Mouse (Mus musculus) CH12.LX (cell line): ENCODE data around the gene Cenpj. TPM values are rescaled to one million over a fixed set of nuclear protein-coding genes. Genes with fewer than 3 reads are reported as not detected.

ENCODE experiments used
- DNase-seq: peaks from one replicate; pipeline ENCODE4 v3.0.0-alpha.2; 2013; ENCODE audit errors: extremely low read depth
- H3K27ac ChIP-seq: 2 replicates; pipeline ENCODE4 v1.5.1; 2012; ENCODE audit warnings: low read depth, mild to moderate bottlenecking, control low read depth, moderate library complexity; ENCODE audit not compliant: insufficient read depth
- H3K27me3 ChIP-seq: replicated peaks from 2 replicates; pipeline ENCODE3; 2012; ENCODE audit warnings: inconsistent platforms
- H3K36me3 ChIP-seq, 2 experiments: replicated peaks in 1 of 2; 2 replicates each; pipeline versions ENCODE3 to v1.6.1; 2012; ENCODE audit warnings: inconsistent platforms in 1 of 2, low read length in 1 of 2, mild to moderate bottlenecking in 1 of 2, mixed read lengths in 1 of 2, moderate library complexity in 1 of 2; ENCODE audit not compliant: control insufficient read depth in 1 of 2, insufficient read depth in 1 of 2
- H3K4me1 ChIP-seq, 2 experiments: 2 replicates each; pipeline ENCODE4 v1.6.1; 2012; ENCODE audit warnings: inconsistent platforms in 1 of 2, moderate library complexity in 1 of 2; ENCODE audit not compliant: insufficient read depth in 2 of 2, control insufficient read depth in 1 of 2
- H3K4me2 ChIP-seq: 2 replicates; pipeline ENCODE4 v1.6.1; 2012; ENCODE audit warnings: low read depth, mild to moderate bottlenecking, control low read depth; ENCODE audit not compliant: poor library complexity, insufficient read depth, severe bottlenecking
- H3K4me3 ChIP-seq, 3 experiments: fragments of 150-350 bp in 1 of 3; sonication (generic) in 1 of 3; replicated peaks in 1 of 3; 2 replicates each; pipeline versions ENCODE3 to v1.5.1; 2011 to 2012; ENCODE audit warnings: low read depth in 2 of 3, low read length in 2 of 3, mild to moderate bottlenecking in 2 of 3, moderate library complexity in 2 of 3, control low read depth in 1 of 3, improper control_type of control experiment in 1 of 3, inconsistent platforms in 1 of 3, mixed read lengths in 1 of 3; ENCODE audit not compliant: poor library complexity in 1 of 3
- H3K79me2 ChIP-seq: replicated peaks from 2 replicates; pipeline ENCODE4 v1.6.1; 2012; ENCODE audit warnings: mild to moderate bottlenecking, moderate library complexity; ENCODE audit not compliant: control insufficient read depth, poor library complexity, insufficient read depth, severe bottlenecking; ENCODE audit errors: extremely low read depth
- H3K9ac ChIP-seq: 2 replicates; pipeline ENCODE4 v1.6.1; 2012; ENCODE audit warnings: low read depth, mild to moderate bottlenecking, control low read depth, moderate library complexity; ENCODE audit not compliant: insufficient read depth
- H3K9me3 ChIP-seq: replicated peaks from 2 replicates; pipeline ENCODE3; 2012; ENCODE audit warnings: low read length, inconsistent platforms, mixed read lengths
- CTCF ChIP-seq, 2 experiments: IDR thresholded peaks in 1 of 2; conservative IDR thresholded peaks in 1 of 2; 2 replicates each; pipeline ENCODE4 v1.5.1; 2011 to 2012; ENCODE audit warnings: low read depth in 2 of 2, low read length in 2 of 2, improper control_type of control experiment in 1 of 2, inconsistent platforms in 1 of 2, mild to moderate bottlenecking in 1 of 2, moderate library complexity in 1 of 2
- E2F4 ChIP-seq: IDR thresholded peaks from 2 replicates; pipeline ENCODE4 v1.6.1; 2011; ENCODE audit warnings: low read depth, low read length, improper control_type of control experiment; ENCODE audit not compliant: insufficient replicate concordance
- ETS1 ChIP-seq: conservative IDR thresholded peaks from 2 replicates; pipeline ENCODE4 v1.6.1; 2012; ENCODE audit warnings: low read depth, mild to moderate bottlenecking, inconsistent platforms, low read length, improper control_type of control experiment, moderate library complexity
- GABPA ChIP-seq: IDR thresholded peaks from 2 replicates; pipeline ENCODE4 v1.6.1; 2012; ENCODE audit warnings: low read depth, low read length, improper control_type of control experiment, inconsistent platforms; ENCODE audit not compliant: insufficient replicate concordance
- HCFC1 ChIP-seq: IDR thresholded peaks from 2 replicates; pipeline ENCODE4 v1.6.1; 2012; ENCODE audit warnings: low read depth, mild to moderate bottlenecking, inconsistent platforms, low read length, improper control_type of control experiment
- JUN ChIP-seq: IDR thresholded peaks from 2 replicates; pipeline ENCODE4 v1.6.1; 2011; ENCODE audit warnings: low read depth, mild to moderate bottlenecking, low read length, improper control_type of control experiment, moderate library complexity; ENCODE audit not compliant: insufficient read depth
- JUND ChIP-seq: conservative IDR thresholded peaks from 2 replicates; pipeline ENCODE4 v1.6.1; 2011; ENCODE audit warnings: low read depth, low read length, improper control_type of control experiment
- MAFK ChIP-seq: IDR thresholded peaks from 2 replicates; pipeline ENCODE4 v1.6.1; 2011; ENCODE audit warnings: low read length, improper control_type of control experiment; ENCODE audit not compliant: insufficient replicate concordance
- MAZ ChIP-seq: IDR thresholded peaks from 2 replicates; pipeline ENCODE4 v1.6.1; 2012; ENCODE audit warnings: low read depth, mild to moderate bottlenecking, inconsistent platforms, low read length, improper control_type of control experiment, moderate library complexity
- MEF2A ChIP-seq: IDR thresholded peaks from 2 replicates; pipeline ENCODE4 v1.6.1; 2014; ENCODE audit warnings: low read depth, mild to moderate bottlenecking, inconsistent platforms, low read length, improper control_type of control experiment, borderline replicate concordance
- MXI1 ChIP-seq: IDR thresholded peaks from 2 replicates; pipeline ENCODE4 v1.6.1; 2011; ENCODE audit warnings: mild to moderate bottlenecking, low read depth, low read length, improper control_type of control experiment
- NELFE ChIP-seq: IDR thresholded peaks from 2 replicates; pipeline ENCODE4 v1.6.1; 2011; ENCODE audit warnings: low read depth, low read length, improper control_type of control experiment
- PAX5 ChIP-seq: IDR thresholded peaks from 2 replicates; pipeline ENCODE4 v1.6.1; 2012; ENCODE audit warnings: low read length, inconsistent platforms, mixed read lengths
- POLR2A ChIP-seq: IDR thresholded peaks from 2 replicates; pipeline ENCODE4 v1.6.1; 2011; ENCODE audit warnings: low read depth, mild to moderate bottlenecking, improper control_type of control experiment, low read length
- POLR2AphosphoS2 ChIP-seq: IDR thresholded peaks from 2 replicates; pipeline ENCODE4 v1.6.1; 2011; ENCODE audit warnings: low read depth, low read length, improper control_type of control experiment
- SMC3 ChIP-seq: IDR thresholded peaks from 2 replicates; pipeline ENCODE4 v1.6.1; 2011; ENCODE audit warnings: low read depth, low read length, improper control_type of control experiment
- TBP ChIP-seq: conservative IDR thresholded peaks from 2 replicates; pipeline ENCODE4 v1.6.1; 2011; ENCODE audit warnings: low read depth, low read length, improper control_type of control experiment
- TCF12 ChIP-seq: IDR thresholded peaks from 2 replicates; pipeline ENCODE4 v1.6.1; 2014; ENCODE audit warnings: low read depth, mild to moderate bottlenecking, inconsistent platforms, low read length, improper control_type of control experiment
- USF1 ChIP-seq: IDR thresholded peaks from 2 replicates; pipeline ENCODE4 v1.6.1; 2014; ENCODE audit warnings: low read depth, mild to moderate bottlenecking, inconsistent platforms, low read length, improper control_type of control experiment
- USF2 ChIP-seq: conservative IDR thresholded peaks from 2 replicates; pipeline ENCODE4 v1.6.1; 2011; ENCODE audit warnings: low read depth, low read length, improper control_type of control experiment
- ZC3H11A ChIP-seq: IDR thresholded peaks from 2 replicates; pipeline ENCODE4 v1.6.1; 2012; ENCODE audit warnings: low read depth, mild to moderate bottlenecking, inconsistent platforms, low read length, improper control_type of control experiment
- ZKSCAN1 ChIP-seq: IDR thresholded peaks from 2 replicates; pipeline ENCODE4 v1.6.1; 2012; ENCODE audit warnings: low read depth, inconsistent platforms, low read length, improper control_type of control experiment, borderline replicate concordance
- ZNF384 ChIP-seq: IDR thresholded peaks from 2 replicates; pipeline ENCODE4 v1.6.1; 2012; ENCODE audit warnings: low read depth, low read length, improper control_type of control experiment, inconsistent platforms
- dilution Hi-C: fragments of 300-500 bp; cut with MboI; formaldehyde crosslinking; loops from 2 replicates; pipeline ENCODE4 v1.14.3; 2020; ENCODE audit warnings: low sequenced_read_pairs; ENCODE audit not compliant: extremely low pct_unique_long_range_greater_than_20kb, extremely low pct_ligation_motif_present
- in situ Hi-C: fragments of 300-500 bp; cut with MboI; formaldehyde crosslinking; loops from 3 replicates; pipeline ENCODE4 v1.14.3; 2019; ENCODE audit warnings: low sequenced_read_pairs, low pct_ligation_motif_present, low pct_unique_long_range_greater_than_20kb, mixed read lengths
- polyA plus RNA-seq: library from polyadenylated mRNA; unstranded; fragments of >175 nt; gene quantifications from 2 replicates; pipeline ENCODE4 v1.2.1, GENCODE M21; 2012; ENCODE audit warnings: low read depth; ENCODE audit not compliant: insufficient read length
- total RNA-seq, 2 experiments: library from RNA; depleted of rRNA; stranded (reverse); fragments of 300-350 nt in 1 of 2; fragments of >200 nt in 1 of 2; gene quantifications; 2 replicates each; pipeline ENCODE4 v1.2.3; 2012 to 2014

Cenpj gene
- total and polyA plus RNA-seq, 3 experiments, result 3.1 to 12.3 (median 7.8) TPM

- Histone ChIP-seq H3K27me3 (no peaks in the 10 kb centered on the region), H3K4me3 (no peak overlapping the region), H3K9me3 (no peaks in the 10 kb centered on the region), H3K27ac (no peak overlapping the region), H3K4me1 (peaks cover 0 to 20% of the 10 kb centered on the region in 2 experiments; a peak in 2 of 4 replicates), H3K4me2 (no peak overlapping the region), H3K36me3 (peaks cover 82 to 96% of the 10 kb centered on the region in 2 experiments), H3K9ac (no peak overlapping the region), H3K79me2 (no peaks in the 10 kb centered on the region)
- DNase-seq, result no peak
- TF ChIP-seq TCF12 (no peak), ZC3H11A (no peak), USF1 (no peak), MAFK (no peak), POLR2A (no peak), MAZ (no peak), CTCF (conservative IDR thresholded peaks at IDR 0.05 in 1 of 2, IDR thresholded peaks at IDR 0.05 in 1 of 2; ENCODE audit: low read depth in 2 of 2, low read length in 2 of 2) (no peak), MEF2A (no peak), NELFE (no peak), HCFC1 (no peak), JUND (no peak), USF2 (no peak), MXI1 (no peak), PAX5 (no peak)
- in situ Hi-C loops, result no loop called here
- dilution Hi-C loops, result no loop called here
Observed at GRCm38 (mm10) chr14:56613212-56613611, 38.0 kb upstream of the Cenpj start.

- H3K27me3 ChIP-seq, result no peaks in the 10 kb centered on the region
- peaks cover 52 to 85% of the 10 kb centered on the region in 2 experiments for H3K36me3 ChIP-seq
- no peak overlapping the region for H3K4me2 ChIP-seq
- TF ChIP-seq MXI1, result no peak
- no peak for TF ChIP-seq ZNF384
- TF ChIP-seq SMC3, result no peak
- no peak for TF ChIP-seq ETS1
- no peak for TF ChIP-seq MAZ
- no peak for TF ChIP-seq ZKSCAN1
- no peak for TF ChIP-seq JUN
- no peak for TF ChIP-seq E2F4
- TF ChIP-seq POLR2AphosphoS2, result no peak
- no peak for TF ChIP-seq CTCF (conservative IDR thresholded peaks at IDR 0.05 in 1 of 2, IDR thresholded peaks at IDR 0.05 in 1 of 2; ENCODE audit: low read depth in 2 of 2, low read length in 2 of 2)
- no peak for TF ChIP-seq GABPA
- TF ChIP-seq TBP, result no peak
- no peak overlapping the region for H3K27ac ChIP-seq
- H3K79me2 ChIP-seq, result no peaks in the 10 kb centered on the region
- dilution Hi-C loops (no loop called here), in situ Hi-C loops (no loop called here)
- H3K9ac ChIP-seq, result no peak overlapping the region
- DNase-seq, result no peak
- H3K4me1 ChIP-seq, result no peaks in the 10 kb centered on the region; a peak in 1 of 4 replicates
- no peaks in the 10 kb centered on the region for H3K9me3 ChIP-seq
- H3K4me3 ChIP-seq, result no peak overlapping the region
Observed at GRCm38 (mm10) chr14:56605136-56605535, 29.9 kb upstream of the Cenpj start.
